Mouse (Mus musculus) limb, embryonic 11.5 days (tissue): ENCODE results near the gene Alas2. TPM values are rescaled to one million over a fixed set of nuclear protein-coding genes. Genes with fewer than 3 reads are reported as not detected.
A peak's percentile ranks its signal among the peaks of the same experiment; 100 is the strongest.

Experiments used
- ATAC-seq: fragments of 200-750 bp; cut with Nextera tagmentation; 2 replicates; pipeline ENCODE4 v1.8.0; 2017; ENCODE audit warnings: low read depth; ENCODE audit not compliant: insufficient number of reproducible peaks, low FRiP score, low TSS enrichment
- DNase-seq: peaks from one replicate; pipeline ENCODE4 v3.0.0-alpha.2; 2015; ENCODE audit warnings: low spot score
- H3K27ac ChIP-seq: fragments of 300-500 bp; sonication (generic); replicated peaks from 2 replicates; pipeline ENCODE4 v1.5.1; 2014; ENCODE audit warnings: low read depth, mild to moderate bottlenecking, low read length
- H3K27me3 ChIP-seq: fragments of 300-500 bp; sonication (generic); 2 replicates; pipeline ENCODE4 v1.6.1; 2014; ENCODE audit warnings: mild to moderate bottlenecking, low read length, mixed read lengths; ENCODE audit not compliant: control insufficient read depth, insufficient read depth
- H3K36me3 ChIP-seq: fragments of 300-500 bp; sonication (generic); 2 replicates; pipeline ENCODE4 v1.6.1; 2014; ENCODE audit warnings: mild to moderate bottlenecking, low read length, moderate library complexity, mixed read lengths; ENCODE audit not compliant: control insufficient read depth, insufficient read depth
- H3K4me1 ChIP-seq: fragments of 300-500 bp; sonication (generic); 2 replicates; pipeline ENCODE4 v1.6.1; 2014; ENCODE audit warnings: low read length, mixed read lengths; ENCODE audit not compliant: control insufficient read depth, insufficient read depth
- H3K4me2 ChIP-seq: fragments of 300-500 bp; sonication (generic); 2 replicates; pipeline ENCODE4 v1.6.1; 2014; ENCODE audit warnings: low read depth, mild to moderate bottlenecking, moderate library complexity; ENCODE audit not compliant: severe bottlenecking
- H3K4me3 ChIP-seq: fragments of 300-500 bp; sonication (generic); 2 replicates; pipeline ENCODE4 v1.5.1; 2014; ENCODE audit warnings: low read depth, low read length
- H3K9ac ChIP-seq: fragments of 300-500 bp; sonication (generic); 2 replicates; pipeline ENCODE4 v1.6.1; 2014; ENCODE audit warnings: mild to moderate bottlenecking, low read length
- H3K9me3 ChIP-seq: fragments of 300-500 bp; sonication (generic); 2 replicates; pipeline ENCODE4 v1.6.1; 2016; ENCODE audit warnings: low read length; ENCODE audit not compliant: control insufficient read depth
- WGBS: fragments of 180-500 bp; shearing (Covaris S2); extraction: QIAGEN DNeasy Blood & Tissue Kit; methylation state at CpG from one replicate; pipeline ENCODE4 v1.1.7; 2014; 5-methylcytosine and 5-hydroxymethylcytosine counted together
- polyA plus RNA-seq: library from polyadenylated mRNA; unstranded; fragments of >200 nt; fragmentation: Nextera tagmentation; extraction: Ambion mirVana; gene quantifications from 2 replicates; pipeline ENCODE4 v1.2.1, GENCODE M21; 2014

Alas2 gene
- polyA plus RNA-seq, 1 experiment from 2014 or later: 40.7 TPM

GRCm38 (mm10) chrX:150549639-150550038, 2.5 kb downstream of the Alas2 start:
- ATAC-seq: no peak
- 75% methylated on average over 3 of the region's 3 CpGs for WGBS
- Histone ChIP-seq H3K36me3 (no peaks in the 10 kb centered on the region), H3K4me1 (no peaks in the 10 kb centered on the region), H3K27me3 (0 out of 2 replicates have a peak, but pooled peaks cover 2% of the 10 kb centered on the region), H3K27ac (no peak overlapping the region), H3K9ac (no peak overlapping the region), H3K9me3 (no peaks in the 10 kb centered on the region), H3K4me3 (no peak overlapping the region), H3K4me2 (no peak overlapping the region)
- DNase-seq: no peak

GRCm38 (mm10) chrX:150551986-150552385, 4.8 kb downstream of the Alas2 start:
- DNase-seq (no peak), ATAC-seq (no peak)
- Histone ChIP-seq H3K9me3 (no peaks in the 10 kb centered on the region), H3K36me3 (no peaks in the 10 kb centered on the region), H3K9ac (no peak overlapping the region), H3K27me3 (0 out of 2 replicates have a peak, but pooled peaks cover 2% of the 10 kb centered on the region), H3K4me2 (no peak overlapping the region), H3K4me1 (no peaks in the 10 kb centered on the region), H3K4me3 (no peak overlapping the region), H3K27ac (no peak overlapping the region)
- 84% methylated on average over 2 of the region's 2 CpGs for WGBS

- 87% methylated on average over 3 of the region's 3 CpGs for WGBS
- Histone ChIP-seq H3K27ac (no peak overlapping the region), H3K36me3 (no peaks in the 10 kb centered on the region), H3K9me3 (no peaks in the 10 kb centered on the region), H3K9ac (no peak overlapping the region), H3K4me1 (no peaks in the 10 kb centered on the region), H3K27me3 (0 out of 2 replicates have a peak, but pooled peaks cover 2% of the 10 kb centered on the region), H3K4me2 (no peak overlapping the region), H3K4me3 (no peak overlapping the region)
- ATAC-seq (no peak), DNase-seq (no peak)
Measured at GRCm38 (mm10) chrX:150554032-150554431, 6.9 kb downstream of the Alas2 start.

- Histone ChIP-seq H3K36me3 (no peaks in the 10 kb centered on the region), H3K4me1 (no peaks in the 10 kb centered on the region), H3K27me3 (0 out of 2 replicates have a peak, but pooled peaks cover 3% of the 10 kb centered on the region), H3K4me3 (no peak overlapping the region), H3K4me2 (no peak overlapping the region), H3K9ac (no peak overlapping the region), H3K27ac (no peak overlapping the region), H3K9me3 (no peaks in the 10 kb centered on the region)
- no peak for DNase-seq
- WGBS: 88% methylated on average over 12 of the region's 12 CpGs
- ATAC-seq: no peak
Measured at GRCm38 (mm10) chrX:150564644-150565357, 17.6 kb downstream of the Alas2 start.

GRCm38 (mm10) chrX:150581921-150582320, 34.7 kb downstream of the Alas2 start:
- H3K27me3 ChIP-seq: no peaks in the 10 kb centered on the region
- no peaks in the 10 kb centered on the region for H3K36me3 ChIP-seq
- no peaks in the 10 kb centered on the region for H3K4me1 ChIP-seq
- H3K4me3 ChIP-seq: no peak overlapping the region
- no peaks in the 10 kb centered on the region for H3K9me3 ChIP-seq
- ATAC-seq (no peak), DNase-seq (no peak)
- H3K9ac ChIP-seq: no peak overlapping the region
- H3K4me2 ChIP-seq: no peak overlapping the region
- H3K27ac ChIP-seq: no peak overlapping the region

- WGBS: 94% methylated on average over 8 of the region's 8 CpGs
- Histone ChIP-seq H3K4me2 (no peak overlapping the region), H3K4me1 (no peaks in the 10 kb centered on the region), H3K27ac (no peak overlapping the region), H3K36me3 (no peaks in the 10 kb centered on the region), H3K27me3 (no peaks in the 10 kb centered on the region), H3K9me3 (no peaks in the 10 kb centered on the region), H3K9ac (no peak overlapping the region), H3K4me3 (no peak overlapping the region)
- DNase-seq (no peak), ATAC-seq (no peak)
Measured at GRCm38 (mm10) chrX:150585116-150585515, 37.9 kb downstream of the Alas2 start.

- H3K4me1 ChIP-seq: no peaks in the 10 kb centered on the region
- H3K36me3 ChIP-seq: no peaks in the 10 kb centered on the region
- peak within 1 kb of the TSS; percentile 64 for H3K27ac ChIP-seq
- DNase-seq (peak; percentile 86), ATAC-seq (peak; percentile 94)
- peak within 1 kb of the TSS; percentile 50 for H3K4me2 ChIP-seq
- no peaks in the 10 kb centered on the region for H3K27me3 ChIP-seq
- 21% methylated on average over 35 of the region's 35 CpGs for WGBS
- H3K9ac ChIP-seq: peak within 1 kb of the TSS; percentile 72
- H3K4me3 ChIP-seq: peak within 1 kb of the TSS; percentile 43
- H3K9me3 ChIP-seq: no peaks in the 10 kb centered on the region
Measured at GRCm38 (mm10) chrX:150588023-150588764, 41.0 kb downstream of the Alas2 start, which contains the start of gene Pfkfb1. Pfkfb1 (plus strand) TSS chrX:150588229.

- Histone ChIP-seq H3K36me3 (no peaks in the 10 kb centered on the region), H3K4me2 (peak within 1 kb of the TSS; percentile 50), H3K4me1 (no peaks in the 10 kb centered on the region), H3K27ac (no peak within 1 kb of the TSS), H3K9me3 (no peaks in the 10 kb centered on the region), H3K4me3 (no peak within 1 kb of the TSS), H3K9ac (no peak within 1 kb of the TSS), H3K27me3 (no peaks in the 10 kb centered on the region)
- WGBS: 68% methylated on average over 5 of the region's 5 CpGs
- DNase-seq (no peak), ATAC-seq (no peak)
Measured at GRCm38 (mm10) chrX:150589696-150590095, 42.5 kb downstream of the Alas2 start, which contains the start of gene Apex2. Apex2 (minus strand) TSS chrX:150589868.
